Mouse (Mus musculus): Measurements from ENCODE around the gene Pde4d. TPM values are rescaled to one million over a fixed set of nuclear protein-coding genes. Genes with fewer than 3 reads are reported as not detected.

The Pde4d gene
- total RNA-seq, 2 experiments from 2014 or later = 33.5 to 49.8 TPM

- ATAC-seq (replicated peaks; ENCODE audit: poor library complexity, severe bottlenecking) = no peak
Measured at GRCm38 (mm10) chr13:109692851-109693250, 1243.1 kb downstream of the Pde4d start.

DNA sequence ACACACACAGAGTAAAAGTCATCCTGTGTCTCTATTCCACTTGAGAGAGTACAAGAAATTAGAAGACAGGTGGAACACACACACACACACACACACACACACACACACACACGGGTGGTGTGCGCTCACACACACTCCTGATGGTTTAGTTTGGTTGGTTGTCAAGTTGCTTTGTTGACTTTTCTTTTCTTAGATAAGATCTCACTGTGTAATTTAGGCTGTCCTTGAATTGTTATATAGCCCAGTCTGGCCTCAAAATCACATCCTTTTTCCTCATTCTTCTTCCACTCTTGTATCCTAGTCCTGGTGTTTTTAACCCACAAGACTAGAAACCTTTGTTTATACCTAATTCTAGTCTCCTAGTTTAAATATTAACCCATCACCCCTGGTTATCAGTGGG, 1244.0 kb downstream of the Pde4d start:
- ATAC-seq (replicated peaks; ENCODE audit: poor library complexity, severe bottlenecking) = no peak

- ATAC-seq (replicated peaks; ENCODE audit: poor library complexity, severe bottlenecking) = no peak
Measured at GRCm38 (mm10) chr13:109694293-109694692, 1244.5 kb downstream of the Pde4d start.

- ATAC-seq (replicated peaks; ENCODE audit: poor library complexity, severe bottlenecking) = no peak
Measured at GRCm38 (mm10) chr13:109695098-109695497, 1245.3 kb downstream of the Pde4d start.

- no peak for ATAC-seq (replicated peaks; ENCODE audit: poor library complexity, severe bottlenecking)
Measured at GRCm38 (mm10) chr13:109706141-109706540, 1256.4 kb downstream of the Pde4d start.

DNA sequence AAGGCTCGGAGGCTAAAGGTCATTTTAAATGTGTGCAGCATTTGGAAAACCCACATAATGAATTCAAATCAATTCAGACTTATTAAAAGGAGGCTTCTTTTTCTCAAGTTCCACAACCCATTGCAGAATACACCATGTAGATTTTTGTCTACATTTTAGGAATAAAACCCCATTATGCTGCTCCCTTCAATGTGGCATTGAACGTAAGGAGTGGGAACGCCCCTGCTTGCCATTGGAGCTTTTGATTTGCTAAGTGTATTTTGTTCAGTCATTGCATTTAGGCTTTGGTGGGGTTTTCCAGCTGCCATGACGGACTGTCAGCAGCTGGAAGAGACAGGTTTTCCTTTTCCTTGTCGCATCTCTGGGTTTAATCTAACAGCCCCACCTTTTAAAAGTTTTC, 1256.8 kb downstream of the Pde4d start:
- ATAC-seq (replicated peaks; ENCODE audit: poor library complexity, severe bottlenecking) = no peak

DNA sequence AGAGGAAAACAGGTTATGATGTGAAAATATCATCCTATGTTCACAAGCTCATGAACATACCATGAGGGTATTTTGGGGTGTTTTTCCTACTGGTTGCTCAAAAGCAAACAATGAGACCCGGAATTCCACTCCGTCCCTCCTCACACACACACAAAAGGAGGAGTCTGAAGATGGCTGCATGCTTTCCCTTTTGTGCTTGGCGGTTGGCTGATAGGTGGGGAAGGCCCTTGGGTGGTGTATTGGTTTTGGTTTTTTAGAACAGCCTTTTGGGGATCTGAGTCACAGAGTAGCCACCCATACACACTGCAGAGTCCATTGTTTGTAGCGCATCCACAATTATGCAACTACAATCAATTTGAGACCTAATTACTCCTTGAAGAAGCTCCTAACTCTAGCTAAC, 1257.4 kb downstream of the Pde4d start:
- no peak for ATAC-seq (replicated peaks; ENCODE audit: poor library complexity, severe bottlenecking)

GRCm38 (mm10) chr13:109708326-109708725, 1258.6 kb downstream of the Pde4d start:
- no peak for ATAC-seq (replicated peaks; ENCODE audit: poor library complexity, severe bottlenecking)

DNA sequence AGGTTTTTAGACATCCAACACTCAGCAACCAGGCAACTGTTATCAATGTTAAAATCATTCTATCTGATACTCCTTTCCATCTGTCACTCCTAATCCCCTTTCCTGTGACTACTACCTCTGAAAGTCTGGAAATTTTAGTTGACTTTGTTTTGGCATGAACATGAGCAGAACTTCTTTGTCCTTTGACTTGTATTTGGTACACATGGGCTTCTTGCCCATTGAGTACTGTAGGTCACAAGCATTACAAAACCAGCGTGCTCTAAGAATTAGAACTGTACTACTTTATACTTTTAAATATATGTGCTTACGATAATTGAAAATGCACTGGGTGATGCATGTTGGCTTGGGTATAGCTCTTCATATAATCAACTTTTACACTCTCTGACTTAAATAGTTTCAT, 1264.8 kb downstream of the Pde4d start:
- ATAC-seq (replicated peaks; ENCODE audit: poor library complexity, severe bottlenecking) = no peak

- ATAC-seq (replicated peaks; ENCODE audit: poor library complexity, severe bottlenecking) = no peak
Measured at GRCm38 (mm10) chr13:109715321-109715720, 1265.6 kb downstream of the Pde4d start.

- no peak for ATAC-seq (replicated peaks; ENCODE audit: poor library complexity, severe bottlenecking)
Measured at GRCm38 (mm10) chr13:109720127-109720713, 1270.5 kb downstream of the Pde4d start.

- ATAC-seq (replicated peaks; ENCODE audit: poor library complexity, severe bottlenecking) = no peak
Measured at GRCm38 (mm10) chr13:109722237-109723119, 1272.7 kb downstream of the Pde4d start.

DNA sequence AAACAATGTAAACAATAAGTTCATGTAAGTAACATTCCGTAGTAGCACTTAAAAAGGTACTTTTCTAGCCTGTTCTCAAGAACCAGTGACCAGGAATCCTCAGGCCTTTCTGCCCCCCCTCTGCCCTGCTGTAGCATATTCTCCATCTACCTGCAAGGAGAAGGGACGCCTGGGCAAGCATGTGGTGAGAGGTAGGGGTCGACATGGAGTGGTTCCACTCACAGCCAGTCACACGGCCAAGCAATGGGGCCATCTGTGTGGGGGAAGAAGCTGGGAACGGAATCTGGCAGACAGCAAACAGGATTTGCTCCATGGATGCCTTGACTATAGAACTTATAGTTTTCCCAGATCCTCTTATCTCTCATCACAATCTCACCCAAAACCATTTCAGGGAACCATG, 1277.6 kb downstream of the Pde4d start:
- no peak for ATAC-seq (replicated peaks; ENCODE audit: poor library complexity, severe bottlenecking)

GRCm38 (mm10) chr13:109729612-109730011, 1279.9 kb downstream of the Pde4d start:
- no peak for ATAC-seq (replicated peaks; ENCODE audit: poor library complexity, severe bottlenecking)

GRCm38 (mm10) chr13:109732655-109733376, 1283.1 kb downstream of the Pde4d start:
- ATAC-seq (replicated peaks; ENCODE audit: poor library complexity, severe bottlenecking) = no peak

- ATAC-seq (replicated peaks; ENCODE audit: poor library complexity, severe bottlenecking) = peak; percentile 86
Measured at GRCm38 (mm10) chr13:109736290-109737078, 1286.7 kb downstream of the Pde4d start.

DNA sequence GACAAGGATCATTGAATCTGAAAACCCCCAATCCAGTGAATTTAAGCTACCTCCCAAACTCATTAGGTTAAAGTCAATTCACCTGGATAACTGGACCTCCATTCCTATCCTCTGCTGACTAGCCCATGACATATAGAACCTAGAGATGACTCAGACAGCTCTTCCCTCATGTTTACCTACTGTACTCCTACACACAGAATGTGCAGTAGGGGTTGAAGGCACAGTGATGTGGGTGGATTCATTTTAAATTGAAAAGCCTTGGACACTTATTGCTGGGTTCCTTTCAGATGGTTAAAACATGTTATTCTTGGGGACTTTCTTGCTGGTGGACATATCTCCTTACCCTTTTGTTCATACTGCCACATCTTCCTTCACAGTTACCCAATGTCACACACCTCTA, 1296.7 kb downstream of the Pde4d start:
- ATAC-seq (replicated peaks; ENCODE audit: poor library complexity, severe bottlenecking) = no peak

- ATAC-seq (replicated peaks; ENCODE audit: poor library complexity, severe bottlenecking) = no peak
Measured at GRCm38 (mm10) chr13:109752236-109752863, 1302.6 kb downstream of the Pde4d start.

GRCm38 (mm10) chr13:109756854-109757253, 1307.1 kb downstream of the Pde4d start:
- ATAC-seq (replicated peaks; ENCODE audit: poor library complexity, severe bottlenecking) = no peak

GRCm38 (mm10) chr13:109759201-109759600, 1309.5 kb downstream of the Pde4d start:
- peak; percentile 61; the same call in 1 of the 2 replicates for ATAC-seq (replicated peaks; ENCODE audit: poor library complexity, severe bottlenecking)

Data from granulocyte monocyte progenitor cell, adult 5-6 weeks (primary cell).